Mouse (Mus musculus) lung, embryonic 15.5 days (tissue): Measurements from ENCODE around the gene Acsf3. TPM values are rescaled to one million over a fixed set of nuclear protein-coding genes. Genes with fewer than 3 reads are reported as not detected.
A peak's percentile ranks its signal among the peaks of the same experiment; 100 is the strongest.

Experiments
- ATAC-seq: fragments of 200-750 bp; cut with Nextera tagmentation; 2 replicates; pipeline ENCODE4 v1.8.0; 2017; ENCODE audit warnings: moderate number of reproducible peaks, borderline replicate concordance; ENCODE audit not compliant: low FRiP score, low TSS enrichment; ENCODE audit errors: extremely low read depth
- H3K27ac ChIP-seq: fragments of 300-500 bp; sonication (generic); 2 replicates; pipeline ENCODE4 v1.5.1; 2015; ENCODE audit warnings: moderate library complexity, mild to moderate bottlenecking, inconsistent platforms
- H3K27me3 ChIP-seq: fragments of 300-500 bp; sonication (generic); 2 replicates; pipeline ENCODE4 v1.6.1; 2015; ENCODE audit warnings: inconsistent platforms
- H3K36me3 ChIP-seq: fragments of 300-500 bp; sonication (generic); 2 replicates; pipeline ENCODE4 v1.6.1; 2015; ENCODE audit warnings: inconsistent platforms
- H3K4me1 ChIP-seq: fragments of 300-500 bp; sonication (generic); 2 replicates; pipeline ENCODE4 v1.6.1; 2015; ENCODE audit warnings: inconsistent platforms
- H3K4me2 ChIP-seq: fragments of 300-500 bp; sonication (generic); 2 replicates; pipeline ENCODE4 v1.6.1; 2015; ENCODE audit warnings: inconsistent platforms, mild to moderate bottlenecking, moderate library complexity
- H3K4me3 ChIP-seq: fragments of 300-500 bp; sonication (generic); 2 replicates; pipeline ENCODE4 v1.5.1; 2015; ENCODE audit warnings: mild to moderate bottlenecking, inconsistent platforms
- H3K9ac ChIP-seq: fragments of 300-500 bp; sonication (generic); 2 replicates; pipeline ENCODE4 v1.6.1; 2015; ENCODE audit warnings: inconsistent platforms
- H3K9me3 ChIP-seq: fragments of 300-500 bp; sonication (generic); 2 replicates; pipeline ENCODE4 v1.6.1; 2016; ENCODE audit warnings: inconsistent platforms
- WGBS: fragments of 180-500 bp; shearing (Covaris S2); methylation state at CpG from one replicate; pipeline ENCODE4 v1.1.7; 2015; 5-methylcytosine and 5-hydroxymethylcytosine counted together
- polyA plus RNA-seq: library from polyadenylated mRNA; unstranded; fragments of >200 nt; fragmentation: Nextera tagmentation; extraction: Ambion mirVana; gene quantifications from 2 replicates; pipeline ENCODE4 v1.2.1, GENCODE M21; 2015

Gene Acsf3
- polyA plus RNA-seq, 1 experiment from 2014 or later = 18.6 TPM

DNA sequence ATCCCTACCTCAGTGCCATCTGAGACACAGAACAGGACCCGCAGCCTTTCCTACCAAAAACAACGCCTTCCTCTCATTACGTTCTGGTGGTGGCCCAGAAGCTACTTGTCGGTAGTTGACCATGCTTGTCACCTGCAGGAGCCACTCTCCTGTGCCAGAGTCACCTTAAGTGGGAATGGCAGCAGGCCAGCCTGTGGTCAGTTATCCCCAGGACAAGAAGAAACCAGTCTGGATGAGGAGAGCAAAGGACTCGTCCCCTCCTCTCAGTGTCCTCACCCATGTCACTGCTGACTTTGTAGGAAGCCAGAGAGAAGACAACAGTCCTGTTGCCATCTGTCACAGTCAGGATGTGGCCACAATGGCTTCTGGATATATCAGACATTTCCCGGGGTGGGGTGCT lies 41.7 kb downstream of the Acsf3 start:
- H3K27me3 ChIP-seq = no peaks in the 10 kb centered on the region
- no peaks in the 10 kb centered on the region for H3K4me1 ChIP-seq
- no peak overlapping the region for H3K4me3 ChIP-seq
- 85% methylated on average over 6 of the region's 6 CpGs for WGBS
- no peak for ATAC-seq
- H3K36me3 ChIP-seq = no peaks in the 10 kb centered on the region
- no peaks in the 10 kb centered on the region for H3K9me3 ChIP-seq
- H3K4me2 ChIP-seq = no peak overlapping the region
- no peak overlapping the region for H3K27ac ChIP-seq
- no peak overlapping the region for H3K9ac ChIP-seq

DNA sequence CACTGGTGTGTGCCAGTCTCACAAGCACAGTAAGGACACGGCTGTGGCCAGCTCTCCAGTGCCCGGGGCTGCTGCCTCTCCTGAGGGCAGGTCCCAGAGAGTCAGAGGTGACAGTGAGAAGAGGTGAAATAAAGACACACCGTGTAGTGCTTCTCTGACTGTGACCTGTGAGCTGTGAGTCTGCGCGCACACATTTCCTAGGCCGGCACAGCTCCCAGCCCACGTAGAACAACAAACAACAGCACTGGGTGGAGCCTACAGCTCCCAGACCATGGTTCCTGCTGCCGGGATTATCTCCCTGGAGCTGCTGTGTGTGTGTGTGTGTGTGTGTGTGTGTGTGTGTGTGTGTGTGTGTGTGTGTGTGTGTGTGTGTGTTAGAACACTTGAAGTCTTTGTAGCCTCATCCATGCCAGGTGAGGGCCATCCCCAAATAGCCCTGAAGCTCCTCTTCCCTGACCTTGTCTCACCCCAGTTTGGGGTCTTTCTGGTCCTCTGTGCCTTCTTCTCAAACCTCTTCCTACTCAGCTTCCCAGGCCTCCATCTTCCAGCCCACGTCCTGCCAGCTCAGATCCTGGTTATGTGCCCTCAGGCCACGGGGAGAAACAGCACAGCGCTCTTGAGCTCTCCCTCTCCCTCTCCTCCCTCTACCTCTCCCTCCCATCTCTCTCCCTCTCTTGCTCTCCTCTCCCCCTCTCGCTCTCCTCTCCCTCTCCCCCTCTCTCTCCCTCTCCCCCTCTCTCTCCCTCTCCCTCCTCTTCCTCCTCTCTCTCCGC lies 42.6 kb downstream of the Acsf3 start:
- no peaks in the 10 kb centered on the region for H3K36me3 ChIP-seq
- no peak for ATAC-seq
- no peaks in the 10 kb centered on the region for H3K4me1 ChIP-seq
- H3K4me2 ChIP-seq = no peak overlapping the region
- no peak overlapping the region for H3K9ac ChIP-seq
- WGBS = 31% methylated on average over 13 of the region's 13 CpGs
- H3K27ac ChIP-seq = no peak overlapping the region
- no peak overlapping the region for H3K4me3 ChIP-seq
- no peaks in the 10 kb centered on the region for H3K27me3 ChIP-seq
- H3K9me3 ChIP-seq = no peaks in the 10 kb centered on the region

DNA sequence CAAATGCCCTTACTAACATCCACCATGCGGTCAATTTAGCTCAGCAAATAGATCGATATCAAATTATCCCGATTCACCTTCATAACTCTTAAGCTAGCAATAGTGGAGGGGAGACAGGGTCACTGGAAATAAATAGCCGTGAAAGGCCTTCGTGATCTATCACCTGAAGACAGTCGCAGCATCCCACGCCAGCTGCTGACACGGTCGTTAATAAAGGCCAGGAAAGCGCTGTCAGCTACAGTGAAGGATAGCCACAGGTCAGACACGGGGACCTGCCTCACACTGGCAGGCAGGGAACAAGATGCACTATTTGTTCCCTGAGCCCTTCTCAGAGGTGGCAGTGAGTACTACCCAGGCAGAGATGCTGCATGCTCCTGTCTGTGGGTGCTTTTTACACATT lies 44.5 kb downstream of the Acsf3 start:
- no peak for ATAC-seq
- 32% methylated on average over 11 of the region's 11 CpGs for WGBS
- no peaks in the 10 kb centered on the region for H3K27me3 ChIP-seq

DNA sequence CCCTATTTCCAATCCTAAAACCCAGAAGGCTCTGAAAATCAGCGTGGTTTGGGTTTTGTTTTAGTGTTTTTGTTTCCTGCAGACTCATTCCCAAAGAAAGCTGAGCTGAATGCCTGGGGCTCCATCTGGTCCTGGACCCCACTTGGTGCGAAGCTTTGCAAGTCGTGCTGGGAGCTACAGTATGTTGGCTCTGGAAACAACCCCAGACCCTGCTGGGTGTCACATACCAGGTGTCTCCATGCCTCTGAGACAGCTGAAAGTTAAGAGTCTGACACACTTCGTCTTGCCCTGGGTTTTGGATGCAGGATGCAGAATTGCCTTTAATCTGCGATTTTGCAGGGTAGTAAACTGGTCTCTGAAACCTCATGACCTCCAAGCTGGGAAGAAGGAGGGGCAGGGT lies 49.3 kb downstream of the Acsf3 start:
- no peaks in the 10 kb centered on the region for H3K27me3 ChIP-seq
- H3K4me2 ChIP-seq = no peak overlapping the region
- WGBS = 48% methylated on average over 5 of the region's 5 CpGs
- no peak overlapping the region for H3K9ac ChIP-seq
- no peak overlapping the region for H3K4me3 ChIP-seq
- H3K36me3 ChIP-seq = no peaks in the 10 kb centered on the region
- peaks cover 3% of the 10 kb centered on the region; the same call in 1 of the 2 replicates for H3K4me1 ChIP-seq
- no peak for ATAC-seq
- H3K27ac ChIP-seq = no peak overlapping the region
- H3K9me3 ChIP-seq = no peaks in the 10 kb centered on the region

More for the DNA sequence above, 44.5 kb downstream of the Acsf3 start:
- Histone ChIP-seq H3K9me3 (no peaks in the 10 kb centered on the region), H3K4me3 (no peak overlapping the region), H3K27ac (no peak overlapping the region), H3K4me1 (no peaks in the 10 kb centered on the region), H3K36me3 (no peaks in the 10 kb centered on the region), H3K9ac (no peak overlapping the region), H3K4me2 (no peak overlapping the region)

DNA sequence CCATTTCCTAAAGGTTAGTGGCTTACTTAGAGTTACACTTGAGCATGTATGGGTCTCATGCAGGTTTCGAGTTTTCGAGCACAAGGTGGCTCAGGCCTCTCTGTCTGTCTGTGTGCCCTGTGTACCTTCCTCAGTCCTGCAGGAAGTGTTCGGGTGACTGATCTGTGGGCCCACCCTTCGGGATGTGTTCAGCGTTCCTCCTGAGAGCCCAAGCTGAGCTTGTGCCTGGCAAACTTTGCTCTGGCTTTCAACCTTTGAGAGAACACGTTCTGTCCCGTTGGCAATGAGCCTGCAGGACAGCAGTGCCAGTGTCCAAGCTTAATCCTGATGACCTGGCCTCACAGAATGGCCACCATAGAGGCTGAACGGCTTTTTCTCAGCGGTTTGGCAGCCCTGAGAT lies 49.7 kb downstream of the Acsf3 start:
- 70% methylated on average over 9 of the region's 9 CpGs for WGBS
- H3K4me1 ChIP-seq = peaks cover 3% of the 10 kb centered on the region; the same call in 1 of the 2 replicates
- H3K4me3 ChIP-seq = no peak overlapping the region
- ATAC-seq = no peak
- no peak overlapping the region for H3K9ac ChIP-seq
- H3K27ac ChIP-seq = no peak overlapping the region
- H3K9me3 ChIP-seq = no peaks in the 10 kb centered on the region
- no peaks in the 10 kb centered on the region for H3K36me3 ChIP-seq
- no peak overlapping the region for H3K4me2 ChIP-seq
- H3K27me3 ChIP-seq = no peaks in the 10 kb centered on the region

DNA sequence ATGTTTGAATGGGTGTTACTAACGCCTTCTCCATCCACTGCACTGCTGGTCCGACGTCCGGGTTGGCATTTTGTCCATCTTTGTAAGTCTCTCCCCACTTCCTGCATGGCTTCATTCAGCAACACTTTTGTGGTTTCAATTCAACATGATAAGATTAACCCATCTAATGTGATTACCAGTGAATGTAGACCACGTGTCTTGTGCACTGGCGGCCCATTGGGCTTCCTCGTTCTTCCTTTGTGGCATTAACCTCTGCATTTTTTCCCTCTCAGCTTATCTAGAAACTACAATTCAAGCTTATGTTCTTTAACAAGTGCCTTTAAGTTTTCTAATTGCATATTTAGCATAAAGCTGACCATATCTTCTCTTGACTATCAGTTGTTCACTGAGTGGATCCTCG lies 50.1 kb downstream of the Acsf3 start:
- Histone ChIP-seq H3K27ac (no peak overlapping the region), H3K36me3 (no peaks in the 10 kb centered on the region), H3K4me2 (no peak overlapping the region), H3K9ac (no peak overlapping the region), H3K4me3 (no peak overlapping the region), H3K27me3 (no peaks in the 10 kb centered on the region), H3K4me1 (peaks cover 3% of the 10 kb centered on the region; the same call in 1 of the 2 replicates), H3K9me3 (no peaks in the 10 kb centered on the region)
- no peak for ATAC-seq
- 64% methylated on average over 8 of the region's 8 CpGs for WGBS

DNA sequence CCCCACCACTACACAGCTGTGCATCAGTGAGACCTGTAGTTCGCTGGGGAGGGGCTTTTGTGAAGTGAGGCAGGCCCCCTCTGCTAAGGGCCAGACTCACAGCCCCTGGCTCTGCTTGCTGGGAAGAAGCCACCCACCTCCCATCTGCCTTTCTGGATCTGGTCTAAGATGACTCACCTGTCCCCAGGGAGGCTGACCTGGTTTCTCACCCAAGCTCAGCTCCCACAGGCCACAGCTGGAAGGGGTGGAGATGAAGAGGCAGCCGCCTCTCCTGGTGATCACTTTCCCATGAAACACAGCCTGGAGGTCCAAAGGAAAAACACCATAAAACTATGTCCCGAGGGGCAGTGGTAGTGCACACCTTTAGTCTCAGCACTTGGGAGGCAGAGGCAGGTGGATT lies 54.1 kb downstream of the Acsf3 start:
- Histone ChIP-seq H3K27ac (no peak overlapping the region), H3K36me3 (no peaks in the 10 kb centered on the region), H3K4me1 (peaks cover 3% of the 10 kb centered on the region; the same call in 1 of the 2 replicates), H3K9ac (no peak overlapping the region), H3K4me2 (no peak overlapping the region), H3K4me3 (no peak overlapping the region), H3K9me3 (no peaks in the 10 kb centered on the region), H3K27me3 (no peaks in the 10 kb centered on the region)
- WGBS = 66% methylated on average over 3 of the region's 3 CpGs
- ATAC-seq = no peak

DNA sequence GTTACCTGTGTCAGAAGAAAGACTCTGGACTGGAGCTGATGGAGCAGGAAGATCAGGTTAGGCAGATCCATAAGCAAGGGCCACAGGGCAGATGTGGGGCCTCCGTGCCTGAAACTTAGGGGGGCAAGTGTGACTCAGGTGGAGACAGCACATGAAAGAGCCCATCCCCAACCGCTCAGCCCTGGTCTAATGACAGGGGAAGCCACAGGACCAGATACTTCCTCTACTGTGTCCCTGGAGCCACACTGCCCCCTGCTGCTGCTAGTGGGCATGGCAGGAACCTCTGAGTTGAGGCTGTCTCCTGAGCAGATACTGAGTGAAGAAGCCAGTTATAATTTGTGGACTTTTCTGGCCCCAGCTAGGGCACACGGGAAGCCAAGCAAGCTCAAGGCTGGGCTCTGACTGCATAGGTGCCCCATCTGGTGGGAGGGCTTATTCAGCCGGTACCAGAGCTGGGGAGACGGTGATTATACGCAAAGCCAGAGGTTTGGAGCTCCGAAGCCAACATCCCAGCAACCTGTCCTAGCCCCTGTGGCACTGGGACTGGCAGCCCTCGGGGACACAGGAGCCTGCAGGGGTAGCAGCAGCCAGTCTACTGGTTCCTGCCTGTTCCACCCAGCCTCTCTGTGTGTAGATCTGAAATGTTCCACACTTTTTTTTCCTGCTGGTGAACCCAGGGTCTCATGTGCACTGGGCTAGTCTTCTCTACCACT lies 55.2 kb downstream of the Acsf3 start:
- Histone ChIP-seq H3K4me1 (no peaks in the 10 kb centered on the region), H3K9me3 (no peaks in the 10 kb centered on the region), H3K4me3 (no peak overlapping the region), H3K36me3 (no peaks in the 10 kb centered on the region), H3K27ac (no peak overlapping the region), H3K27me3 (no peaks in the 10 kb centered on the region), H3K9ac (no peak overlapping the region), H3K4me2 (no peak overlapping the region)
- peak; percentile 78 for ATAC-seq
- WGBS = 36% methylated on average over 8 of the region's 8 CpGs

DNA sequence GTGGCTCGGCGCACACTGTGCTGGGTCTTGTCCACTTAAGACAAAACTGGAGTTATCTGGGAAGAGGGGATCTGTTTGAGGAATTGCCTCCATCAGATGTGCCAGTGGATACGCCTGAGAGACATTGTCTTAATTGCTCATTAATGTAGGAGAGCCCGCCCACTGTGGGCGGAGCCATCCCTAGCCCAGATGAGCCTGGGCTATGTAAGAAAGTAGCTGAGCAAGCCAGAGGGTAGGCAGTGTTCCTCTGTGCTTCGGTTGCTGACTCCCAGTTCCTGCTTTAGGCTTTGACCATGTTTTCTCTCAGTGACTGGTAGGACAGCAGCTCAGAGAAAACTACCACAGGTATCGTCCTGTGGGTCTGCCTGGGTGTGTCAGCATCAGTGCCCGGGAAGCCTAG lies 59.1 kb downstream of the Acsf3 start:
- Histone ChIP-seq H3K9ac (no peak overlapping the region), H3K27ac (no peak overlapping the region), H3K4me2 (no peak overlapping the region), H3K9me3 (no peaks in the 10 kb centered on the region), H3K4me3 (no peak overlapping the region), H3K36me3 (no peaks in the 10 kb centered on the region), H3K27me3 (no peaks in the 10 kb centered on the region), H3K4me1 (no peaks in the 10 kb centered on the region)
- WGBS = 82% methylated on average over 8 of the region's 8 CpGs
- no peak for ATAC-seq

DNA sequence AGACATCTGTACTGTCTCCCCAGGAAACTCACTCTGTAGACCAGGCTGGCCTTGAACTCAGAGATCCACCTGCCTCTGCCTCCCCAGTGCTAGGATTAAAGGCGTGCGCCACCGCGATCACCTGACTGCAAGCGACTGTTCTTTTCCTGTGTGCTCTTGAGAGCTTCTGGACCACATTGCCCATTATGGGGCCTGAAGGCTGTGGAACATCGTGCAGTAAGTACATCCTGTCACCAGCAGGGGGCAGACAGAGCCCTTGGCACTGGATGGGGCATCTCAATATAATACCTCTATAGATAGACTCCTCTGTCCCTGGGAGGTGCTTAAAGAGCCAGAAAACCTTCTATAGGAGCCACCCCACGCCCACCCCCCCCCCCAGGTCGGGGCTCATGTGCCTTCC lies 59.7 kb downstream of the Acsf3 start:
- no peak overlapping the region for H3K4me3 ChIP-seq
- 24% methylated on average over 8 of the region's 8 CpGs for WGBS
- no peaks in the 10 kb centered on the region for H3K36me3 ChIP-seq
- no peaks in the 10 kb centered on the region for H3K4me1 ChIP-seq
- H3K4me2 ChIP-seq = no peak overlapping the region
- no peaks in the 10 kb centered on the region for H3K27me3 ChIP-seq
- H3K9ac ChIP-seq = no peak overlapping the region
- peak; percentile 55; the same call in 1 of the 2 replicates for ATAC-seq
- H3K27ac ChIP-seq = no peak overlapping the region
- H3K9me3 ChIP-seq = no peaks in the 10 kb centered on the region

DNA sequence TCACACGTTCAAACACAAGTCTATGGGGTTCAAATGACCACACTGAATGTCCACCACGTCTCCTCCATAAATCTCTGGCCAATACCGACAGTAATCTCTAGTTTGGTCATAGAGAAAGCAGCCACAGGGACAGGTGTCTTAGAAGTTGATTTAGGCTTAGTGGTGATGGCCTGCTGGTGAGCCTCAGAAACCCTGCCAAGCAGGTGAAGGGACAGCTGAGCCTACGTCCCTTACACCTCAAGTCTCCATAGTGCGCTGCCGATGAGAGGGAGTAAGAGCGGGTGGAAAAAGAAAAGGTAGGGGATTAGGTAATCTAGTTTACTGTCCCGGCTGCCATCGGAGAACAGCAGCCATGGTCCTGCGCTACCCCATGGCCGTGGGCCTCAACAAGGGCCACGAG lies 60.9 kb downstream of the Acsf3 start:
- H3K4me2 ChIP-seq = no peak overlapping the region
- no peaks in the 10 kb centered on the region for H3K4me1 ChIP-seq
- H3K27me3 ChIP-seq = no peaks in the 10 kb centered on the region
- 74% methylated on average over 12 of the region's 12 CpGs for WGBS
- ATAC-seq = no peak
- no peak overlapping the region for H3K27ac ChIP-seq
- H3K4me3 ChIP-seq = no peak overlapping the region
- no peaks in the 10 kb centered on the region for H3K36me3 ChIP-seq
- no peaks in the 10 kb centered on the region for H3K9me3 ChIP-seq
- no peak overlapping the region for H3K9ac ChIP-seq

DNA sequence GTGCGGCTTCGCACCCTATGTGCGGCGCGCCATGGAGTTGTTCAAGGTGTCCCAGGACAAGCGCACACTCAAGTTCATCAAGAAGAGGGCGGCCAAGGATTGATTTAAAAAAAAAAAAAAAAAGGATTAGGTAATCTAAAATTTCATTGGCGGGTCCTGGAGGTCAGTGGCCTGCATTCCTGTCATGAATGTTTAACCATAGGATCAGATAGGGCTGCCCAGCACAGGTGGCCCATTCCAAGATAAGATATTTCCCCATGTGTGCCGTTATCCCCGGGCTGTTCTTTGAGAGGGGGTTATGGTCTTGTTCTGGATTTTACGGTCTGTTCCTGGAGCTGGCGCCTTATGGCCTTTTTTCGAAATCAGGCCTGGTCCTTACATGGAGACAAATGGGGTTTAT lies 61.4 kb downstream of the Acsf3 start:
- H3K27ac ChIP-seq = no peak overlapping the region
- no peaks in the 10 kb centered on the region for H3K27me3 ChIP-seq
- no peak overlapping the region for H3K4me2 ChIP-seq
- H3K36me3 ChIP-seq = no peaks in the 10 kb centered on the region
- ATAC-seq = no peak
- no peak overlapping the region for H3K9ac ChIP-seq
- H3K4me1 ChIP-seq = no peaks in the 10 kb centered on the region
- no peaks in the 10 kb centered on the region for H3K9me3 ChIP-seq
- 73% methylated on average over 13 of the region's 13 CpGs for WGBS
- no peak overlapping the region for H3K4me3 ChIP-seq
